Mouse (Mus musculus) neural tube, embryonic 11.5 days (tissue): Measurements from ENCODE around the gene Lipc. TPM values are rescaled to one million over a fixed set of nuclear protein-coding genes. Genes with fewer than 3 reads are reported as not detected.

ENCODE experiments used
- ATAC-seq: fragments of 200-750 bp; cut with Nextera tagmentation; 2 replicates; pipeline ENCODE4 v1.8.0; 2017; ENCODE audit warnings: moderate number of reproducible peaks, mild to moderate bottlenecking, moderate TSS enrichment, moderate library complexity; ENCODE audit not compliant: insufficient read depth, low FRiP score, low TSS enrichment
- DNase-seq: peaks from one replicate; pipeline ENCODE4 v3.0.0-alpha.2; 2015; ENCODE audit warnings: low spot score
- H3K27ac ChIP-seq: fragments of 300-500 bp; sonication (generic); 2 replicates; pipeline ENCODE4 v1.5.1; 2014; ENCODE audit warnings: low read depth, mild to moderate bottlenecking, low read length
- H3K27me3 ChIP-seq: fragments of 300-500 bp; sonication (generic); 2 replicates; pipeline ENCODE4 v1.6.1; 2014; ENCODE audit warnings: mild to moderate bottlenecking, low read length, mixed read lengths; ENCODE audit not compliant: control insufficient read depth, insufficient read depth
- H3K36me3 ChIP-seq: fragments of 300-500 bp; sonication (generic); 2 replicates; pipeline ENCODE4 v1.6.1; 2014; ENCODE audit warnings: mild to moderate bottlenecking, low read length, moderate library complexity, mixed read lengths; ENCODE audit not compliant: control insufficient read depth, insufficient read depth
- H3K4me1 ChIP-seq: fragments of 300-500 bp; sonication (generic); 2 replicates; pipeline ENCODE4 v1.6.1; 2014; ENCODE audit warnings: low read length, mixed read lengths; ENCODE audit not compliant: control insufficient read depth, insufficient read depth
- H3K4me2 ChIP-seq: fragments of 300-500 bp; sonication (generic); 2 replicates; pipeline ENCODE4 v1.6.1; 2014; ENCODE audit warnings: low read depth, mild to moderate bottlenecking, moderate library complexity
- H3K4me3 ChIP-seq: fragments of 300-500 bp; sonication (generic); 2 replicates; pipeline ENCODE4 v1.5.1; 2014; ENCODE audit warnings: low read depth, low read length
- H3K9ac ChIP-seq: fragments of 300-500 bp; sonication (generic); 2 replicates; pipeline ENCODE4 v1.6.1; 2014; ENCODE audit warnings: mild to moderate bottlenecking, low read length
- H3K9me3 ChIP-seq: fragments of 300-500 bp; sonication (generic); 2 replicates; pipeline ENCODE4 v1.6.1; 2016; ENCODE audit warnings: low read length; ENCODE audit not compliant: control insufficient read depth
- WGBS: fragments of 180-500 bp; shearing (Covaris S2); extraction: QIAGEN DNeasy Blood & Tissue Kit; methylation state at CpG from one replicate; pipeline ENCODE4 v1.1.7; 2014; 5-methylcytosine and 5-hydroxymethylcytosine counted together
- polyA plus RNA-seq: library from polyadenylated mRNA; unstranded; fragments of >200 nt; fragmentation: Nextera tagmentation; extraction: Ambion mirVana; gene quantifications from 2 replicates; pipeline ENCODE4 v1.2.1, GENCODE M21; 2014

The Lipc gene
- polyA plus RNA-seq, 1 experiment from 2014 or later, result not detected

GRCm38 (mm10) chr9:70927701-70928100 lies 24.3 kb downstream of the Lipc start:
- Histone ChIP-seq H3K4me2 (no peak overlapping the region), H3K36me3 (no peaks in the 10 kb centered on the region), H3K9me3 (no peaks in the 10 kb centered on the region), H3K4me3 (no peak overlapping the region), H3K9ac (no peak overlapping the region), H3K27me3 (no peaks in the 10 kb centered on the region), H3K4me1 (no peaks in the 10 kb centered on the region), H3K27ac (no peak overlapping the region)
- DNase-seq, result no peak
- no peak for ATAC-seq

- H3K9me3 ChIP-seq, result no peaks in the 10 kb centered on the region
- no peaks in the 10 kb centered on the region for H3K27me3 ChIP-seq
- no peak for DNase-seq
- H3K9ac ChIP-seq, result no peak overlapping the region
- H3K4me1 ChIP-seq, result no peaks in the 10 kb centered on the region
- no peak overlapping the region for H3K4me3 ChIP-seq
- WGBS, result 71% methylated on average over 6 of the region's 6 CpGs
- H3K4me2 ChIP-seq, result no peak overlapping the region
- no peaks in the 10 kb centered on the region for H3K36me3 ChIP-seq
- no peak overlapping the region for H3K27ac ChIP-seq
- no peak for ATAC-seq
Observed at GRCm38 (mm10) chr9:70926820-70927588, 25.0 kb downstream of the Lipc start.

DNA sequence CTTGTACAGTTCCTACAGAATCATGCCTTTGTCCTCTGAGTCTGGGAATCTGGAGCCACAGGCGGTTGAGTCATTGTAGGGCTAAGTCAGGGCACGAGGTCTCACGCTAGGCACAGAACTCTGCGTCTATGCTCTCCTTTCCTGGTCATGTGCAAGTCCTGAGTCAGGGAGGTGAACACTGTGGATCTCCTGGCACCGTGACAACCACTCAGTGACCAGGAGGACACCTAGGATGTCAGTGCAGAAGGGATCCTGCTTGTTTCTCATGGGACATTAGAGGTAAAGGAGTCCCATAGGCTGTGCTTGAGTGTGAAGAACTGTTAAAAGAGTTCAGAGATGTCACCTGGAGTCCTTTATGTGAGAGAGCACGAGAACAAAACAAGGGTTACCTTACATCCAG lies 26.8 kb downstream of the Lipc start:
- Histone ChIP-seq H3K9me3 (no peaks in the 10 kb centered on the region), H3K4me3 (no peak overlapping the region), H3K27ac (no peak overlapping the region), H3K4me2 (no peak overlapping the region), H3K27me3 (no peaks in the 10 kb centered on the region), H3K36me3 (no peaks in the 10 kb centered on the region), H3K9ac (no peak overlapping the region), H3K4me1 (no peaks in the 10 kb centered on the region)
- DNase-seq (no peak), ATAC-seq (no peak)
- 88% methylated on average over 6 of the region's 6 CpGs for WGBS

DNA sequence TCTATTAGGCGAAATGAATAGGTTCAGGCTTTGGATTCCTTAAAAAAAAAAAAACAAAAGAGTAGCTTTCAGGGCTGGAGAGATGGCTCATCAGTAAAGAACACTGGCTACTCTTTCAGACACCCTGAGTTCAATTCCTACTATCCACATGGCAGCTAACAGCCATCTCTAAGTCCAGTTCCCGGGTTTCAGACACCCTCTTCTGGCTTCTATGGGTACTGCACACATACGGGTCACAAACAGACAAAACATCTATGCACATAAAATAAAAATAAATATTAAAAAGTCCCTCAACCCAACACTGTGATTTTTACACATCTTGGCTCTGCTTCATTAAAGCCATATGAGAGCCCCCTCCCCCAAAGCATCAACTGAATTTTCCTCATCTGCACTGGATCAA lies 27.3 kb downstream of the Lipc start:
- H3K9ac ChIP-seq, result no peak overlapping the region
- WGBS, result 90% methylated on average over 3 of the region's 3 CpGs
- no peaks in the 10 kb centered on the region for H3K27me3 ChIP-seq
- DNase-seq (no peak), ATAC-seq (no peak)
- H3K4me1 ChIP-seq, result no peaks in the 10 kb centered on the region
- H3K4me3 ChIP-seq, result no peak overlapping the region
- no peaks in the 10 kb centered on the region for H3K36me3 ChIP-seq
- no peaks in the 10 kb centered on the region for H3K9me3 ChIP-seq
- H3K27ac ChIP-seq, result no peak overlapping the region
- H3K4me2 ChIP-seq, result no peak overlapping the region

- ATAC-seq (no peak), DNase-seq (no peak)
- Histone ChIP-seq H3K9me3 (no peaks in the 10 kb centered on the region), H3K4me1 (no peaks in the 10 kb centered on the region), H3K27ac (no peak overlapping the region), H3K36me3 (no peaks in the 10 kb centered on the region), H3K27me3 (no peaks in the 10 kb centered on the region), H3K4me2 (peak overlapping the region; percentile 5; the same call in 1 of the 2 replicates), H3K4me3 (no peak overlapping the region), H3K9ac (no peak overlapping the region)
- 68% methylated on average over 7 of the region's 7 CpGs for WGBS
Observed at GRCm38 (mm10) chr9:70921781-70922565, 30.1 kb downstream of the Lipc start.

DNA sequence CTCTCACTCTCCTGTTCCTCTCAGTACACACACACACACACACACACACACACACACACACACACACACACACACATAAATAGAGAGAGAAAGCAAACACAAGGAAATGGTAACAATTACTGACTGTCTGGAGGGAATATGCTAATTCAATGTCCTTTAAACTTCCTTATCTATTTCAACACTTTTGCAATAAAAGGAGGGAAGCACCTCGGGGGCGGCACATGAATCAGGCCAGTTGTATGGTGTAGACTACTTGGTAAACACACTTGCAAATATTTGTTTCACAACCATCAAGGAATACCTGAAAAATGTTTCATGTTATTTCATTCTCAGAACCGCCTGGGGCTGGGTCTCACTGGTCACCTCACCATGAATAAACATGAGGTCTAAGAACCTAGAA lies 30.9 kb downstream of the Lipc start:
- ATAC-seq (no peak), DNase-seq (no peak)
- Histone ChIP-seq H3K9me3 (no peaks in the 10 kb centered on the region), H3K4me2 (no peak overlapping the region), H3K9ac (no peak overlapping the region), H3K27me3 (no peaks in the 10 kb centered on the region), H3K27ac (no peak overlapping the region), H3K4me3 (no peak overlapping the region), H3K4me1 (no peaks in the 10 kb centered on the region), H3K36me3 (no peaks in the 10 kb centered on the region)
- 84% methylated on average over 3 of the region's 3 CpGs for WGBS

DNA sequence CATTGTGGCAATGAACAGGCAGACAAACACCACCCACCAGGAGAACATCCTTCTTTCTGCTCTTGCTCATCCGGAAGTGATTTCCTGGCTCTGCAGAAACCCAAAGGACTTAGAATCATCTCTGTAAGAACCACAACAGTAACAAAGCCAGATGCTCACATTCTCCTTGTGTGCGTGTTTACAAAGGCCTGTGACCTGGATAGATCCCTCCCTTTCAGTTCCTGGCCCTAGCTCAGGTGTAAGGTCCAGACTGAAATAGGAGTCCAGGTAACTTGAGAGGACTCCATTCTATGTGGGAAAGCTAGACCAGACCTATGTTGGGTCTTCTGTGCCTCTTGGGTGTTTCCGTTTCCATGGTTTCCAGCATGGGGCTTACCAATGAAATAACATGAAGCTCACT lies 32.8 kb downstream of the Lipc start:
- Histone ChIP-seq H3K4me2 (no peak overlapping the region), H3K4me1 (no peaks in the 10 kb centered on the region), H3K36me3 (no peaks in the 10 kb centered on the region), H3K27ac (no peak overlapping the region), H3K27me3 (no peaks in the 10 kb centered on the region), H3K9me3 (no peaks in the 10 kb centered on the region), H3K4me3 (no peak overlapping the region), H3K9ac (no peak overlapping the region)
- DNase-seq, result no peak
- ATAC-seq, result no peak
- 87% methylated on average over 3 of the region's 3 CpGs for WGBS

DNA sequence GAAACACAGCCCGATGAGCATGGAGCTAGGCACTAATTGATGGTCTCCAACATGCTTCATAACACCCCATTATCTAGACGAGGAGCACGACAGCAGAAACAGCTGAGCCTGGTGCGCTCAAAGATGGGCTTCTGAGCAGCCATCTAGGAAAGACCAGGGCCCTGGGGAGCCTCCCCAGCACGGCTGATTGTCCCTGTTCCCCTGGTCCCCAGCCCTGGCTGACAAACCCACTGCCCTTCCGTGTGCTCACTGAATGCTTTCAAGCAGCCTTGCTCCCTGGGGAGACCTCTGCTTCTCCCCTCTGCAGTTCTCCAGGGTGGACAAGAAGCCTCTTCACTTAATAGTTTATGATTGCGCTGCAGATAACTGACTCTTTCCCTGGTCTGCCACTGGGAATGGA lies 35.5 kb downstream of the Lipc start:
- H3K4me3 ChIP-seq, result no peak overlapping the region
- H3K27ac ChIP-seq, result no peak overlapping the region
- no peak for ATAC-seq
- WGBS, result 55% methylated on average over 7 of the region's 7 CpGs
- H3K9me3 ChIP-seq, result no peaks in the 10 kb centered on the region
- H3K4me2 ChIP-seq, result no peak overlapping the region
- no peaks in the 10 kb centered on the region for H3K27me3 ChIP-seq
- DNase-seq, result no peak
- no peak overlapping the region for H3K9ac ChIP-seq
- H3K36me3 ChIP-seq, result no peaks in the 10 kb centered on the region
- H3K4me1 ChIP-seq, result no peaks in the 10 kb centered on the region

DNA sequence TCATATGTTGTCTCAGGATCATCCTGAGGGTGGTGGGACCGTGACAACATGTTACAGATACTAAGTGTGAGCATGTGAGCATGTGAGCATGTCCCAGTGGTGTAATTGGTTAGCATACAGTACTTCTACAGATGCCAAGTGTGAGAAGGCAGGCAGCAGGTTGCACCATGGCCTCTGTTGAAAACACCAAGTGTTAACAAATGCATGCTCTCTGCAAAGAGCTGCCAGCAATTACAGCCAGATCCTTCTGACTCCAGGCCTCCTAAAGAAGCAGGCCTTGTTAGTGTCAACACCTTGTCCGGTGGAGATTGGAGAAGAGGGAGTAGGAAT lies 36.7 kb downstream of the Lipc start:
- ATAC-seq, result no peak
- Histone ChIP-seq H3K9ac (no peak overlapping the region), H3K27me3 (no peaks in the 10 kb centered on the region), H3K36me3 (no peaks in the 10 kb centered on the region), H3K4me3 (no peak overlapping the region), H3K9me3 (no peaks in the 10 kb centered on the region), H3K27ac (no peak overlapping the region), H3K4me2 (no peak overlapping the region), H3K4me1 (no peaks in the 10 kb centered on the region)
- 92% methylated on average over 2 of the region's 2 CpGs for WGBS
- DNase-seq, result no peak
